Mouse (Mus musculus) midbrain, embryonic 16.5 days (tissue): ENCODE results near the gene Tmem108. TPM values are rescaled to one million over a fixed set of nuclear protein-coding genes. Genes with fewer than 3 reads are reported as not detected.

Experiments
- ATAC-seq: fragments of 200-750 bp; cut with Nextera tagmentation; 2 replicates; pipeline ENCODE4 v1.8.0; 2017; ENCODE audit warnings: moderate TSS enrichment
- H3K27ac ChIP-seq: fragments of 300-500 bp; sonication (generic); 2 replicates; pipeline ENCODE4 v1.5.1; 2014; ENCODE audit warnings: mild to moderate bottlenecking, low read length, mixed read lengths
- H3K27me3 ChIP-seq: fragments of 300-500 bp; sonication (generic); 2 replicates; pipeline ENCODE4 v1.6.1; 2014; ENCODE audit warnings: low read depth, low read length, mixed read lengths; ENCODE audit not compliant: control insufficient read depth, insufficient read depth
- H3K36me3 ChIP-seq: fragments of 300-500 bp; sonication (generic); 2 replicates; pipeline ENCODE4 v1.6.1; 2014; ENCODE audit warnings: mild to moderate bottlenecking, low read length, moderate library complexity, mixed read lengths; ENCODE audit not compliant: control insufficient read depth, insufficient read depth
- H3K4me1 ChIP-seq: fragments of 300-500 bp; sonication (generic); 2 replicates; pipeline ENCODE4 v1.6.1; 2014; ENCODE audit warnings: mild to moderate bottlenecking, low read length, mixed read lengths; ENCODE audit not compliant: control insufficient read depth, insufficient read depth
- H3K4me2 ChIP-seq: fragments of 300-500 bp; sonication (generic); 2 replicates; pipeline ENCODE4 v1.6.1; 2014; ENCODE audit warnings: mild to moderate bottlenecking, low read length, mixed read lengths
- H3K4me3 ChIP-seq: fragments of 300-500 bp; sonication (generic); 2 replicates; pipeline ENCODE4 v1.5.1; 2014; ENCODE audit warnings: low read depth, mild to moderate bottlenecking, low read length, moderate library complexity, mixed read lengths
- H3K9ac ChIP-seq: fragments of 300-500 bp; sonication (generic); 2 replicates; pipeline ENCODE4 v1.6.1; 2014; ENCODE audit warnings: low read depth, low read length, mixed read lengths
- H3K9me3 ChIP-seq: fragments of 300-500 bp; sonication (generic); replicated peaks from 2 replicates; pipeline ENCODE4 v1.6.1; 2014; ENCODE audit warnings: mild to moderate bottlenecking, low read length, mixed read lengths; ENCODE audit not compliant: control insufficient read depth, poor library complexity, severe bottlenecking
- WGBS: fragments of 180-500 bp; shearing (Covaris S2); extraction: QIAGEN DNeasy Blood & Tissue Kit; methylation state at CpG from one replicate; pipeline ENCODE4 v1.1.7; 2014; 5-methylcytosine and 5-hydroxymethylcytosine counted together
- polyA plus RNA-seq: library from polyadenylated mRNA; unstranded; fragments of >200 nt; fragmentation: Nextera tagmentation; extraction: Ambion mirVana; gene quantifications from 2 replicates; pipeline ENCODE4 v1.2.1, GENCODE M21; 2015

The Tmem108 gene
- polyA plus RNA-seq, 1 experiment from 2014 or later, result 28.9 TPM

GRCm38 (mm10) chr9:103573994-103574750, 187.5 kb downstream of the Tmem108 start:
- ATAC-seq, result no peak
- H3K27me3 ChIP-seq, result no peaks in the 10 kb centered on the region
- H3K4me2 ChIP-seq, result no peak overlapping the region
- H3K9ac ChIP-seq, result no peak overlapping the region
- 3% methylated on average over 5 of the region's 5 CpGs for WGBS
- H3K9me3 ChIP-seq, result no peaks in the 10 kb centered on the region
- no peak overlapping the region for H3K4me3 ChIP-seq
- peak overlapping the region; percentile 39; the same call in 1 of the 2 replicates for H3K27ac ChIP-seq
- no peaks in the 10 kb centered on the region for H3K36me3 ChIP-seq
- H3K4me1 ChIP-seq, result peaks cover 31% of the 10 kb centered on the region

GRCm38 (mm10) chr9:103570158-103570741, 191.4 kb downstream of the Tmem108 start:
- Histone ChIP-seq H3K36me3 (no peaks in the 10 kb centered on the region), H3K27me3 (no peaks in the 10 kb centered on the region), H3K9ac (no peak overlapping the region), H3K4me1 (peaks cover 29% of the 10 kb centered on the region), H3K4me3 (no peak overlapping the region), H3K9me3 (no peaks in the 10 kb centered on the region), H3K4me2 (peak overlapping the region; percentile 18; the same call in 1 of the 2 replicates), H3K27ac (peak overlapping the region; percentile 63)
- 30% methylated on average over 14 of the region's 14 CpGs for WGBS
- ATAC-seq, result peak; percentile 68; the same call in 1 of the 2 replicates

DNA sequence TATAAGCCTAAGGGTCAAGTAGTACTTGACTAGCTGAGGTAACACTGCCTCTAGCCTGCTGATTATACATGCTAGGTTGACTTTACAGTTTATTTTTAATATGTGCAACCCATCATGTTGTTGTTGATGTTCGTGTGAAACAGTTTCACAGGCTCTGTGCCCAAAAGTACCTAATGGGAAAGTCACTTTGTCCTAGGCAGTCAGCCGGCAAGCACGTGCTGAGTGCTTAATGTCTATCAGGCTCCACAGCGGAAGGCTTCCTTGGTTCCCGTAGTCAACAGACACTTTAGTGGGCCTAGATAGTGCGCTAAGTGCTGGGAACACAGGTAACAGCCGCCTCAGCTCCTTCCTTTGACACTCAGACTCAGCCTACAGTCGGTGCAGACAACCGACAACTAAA, 192.7 kb downstream of the Tmem108 start:
- H3K4me3 ChIP-seq, result no peak overlapping the region
- no peak overlapping the region for H3K9ac ChIP-seq
- H3K4me2 ChIP-seq, result no peak overlapping the region
- 90% methylated on average over 9 of the region's 9 CpGs for WGBS
- H3K4me1 ChIP-seq, result peaks cover 16% of the 10 kb centered on the region
- no peak for ATAC-seq
- no peaks in the 10 kb centered on the region for H3K36me3 ChIP-seq
- no peak overlapping the region for H3K27ac ChIP-seq
- H3K27me3 ChIP-seq, result no peaks in the 10 kb centered on the region
- H3K9me3 ChIP-seq, result no peaks in the 10 kb centered on the region

DNA sequence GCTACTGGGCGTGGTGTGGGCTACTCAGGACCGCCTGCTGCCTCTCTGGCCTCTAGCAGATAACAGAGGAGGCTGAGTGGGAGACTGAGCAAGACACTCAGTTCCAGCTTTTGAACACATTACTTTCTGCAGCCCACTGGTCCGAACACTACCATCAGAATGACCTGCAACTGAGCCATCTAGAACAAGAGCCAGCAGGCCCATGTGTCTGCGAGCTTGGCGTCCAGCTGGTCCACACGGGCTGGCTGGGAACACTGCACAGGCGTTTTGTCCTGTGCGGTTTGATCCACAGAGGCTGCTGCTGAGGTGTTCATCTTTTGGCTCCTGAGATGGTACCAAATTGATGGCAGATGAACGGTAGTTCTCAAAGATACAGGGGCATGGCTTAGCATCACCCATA, 196.5 kb downstream of the Tmem108 start:
- 92% methylated on average over 9 of the region's 9 CpGs for WGBS
- H3K27me3 ChIP-seq, result no peaks in the 10 kb centered on the region
- H3K9me3 ChIP-seq, result no peaks in the 10 kb centered on the region
- no peak for ATAC-seq
- no peaks in the 10 kb centered on the region for H3K36me3 ChIP-seq
- no peak overlapping the region for H3K27ac ChIP-seq
- H3K9ac ChIP-seq, result no peak overlapping the region
- peaks cover 14% of the 10 kb centered on the region for H3K4me1 ChIP-seq
- H3K4me3 ChIP-seq, result no peak overlapping the region
- H3K4me2 ChIP-seq, result no peak overlapping the region

- H3K9ac ChIP-seq, result no peak overlapping the region
- no peak overlapping the region for H3K4me3 ChIP-seq
- H3K9me3 ChIP-seq, result no peaks in the 10 kb centered on the region
- WGBS, result 19% methylated on average over 10 of the region's 10 CpGs
- H3K36me3 ChIP-seq, result no peaks in the 10 kb centered on the region
- H3K27ac ChIP-seq, result no peak overlapping the region
- H3K4me1 ChIP-seq, result peaks cover 16% of the 10 kb centered on the region
- no peak overlapping the region for H3K4me2 ChIP-seq
- no peaks in the 10 kb centered on the region for H3K27me3 ChIP-seq
- peak; percentile 33; the same call in 1 of the 2 replicates for ATAC-seq
These were observed 197.6 kb downstream of the Tmem108 start for GRCm38 (mm10) chr9:103563864-103564610.

DNA sequence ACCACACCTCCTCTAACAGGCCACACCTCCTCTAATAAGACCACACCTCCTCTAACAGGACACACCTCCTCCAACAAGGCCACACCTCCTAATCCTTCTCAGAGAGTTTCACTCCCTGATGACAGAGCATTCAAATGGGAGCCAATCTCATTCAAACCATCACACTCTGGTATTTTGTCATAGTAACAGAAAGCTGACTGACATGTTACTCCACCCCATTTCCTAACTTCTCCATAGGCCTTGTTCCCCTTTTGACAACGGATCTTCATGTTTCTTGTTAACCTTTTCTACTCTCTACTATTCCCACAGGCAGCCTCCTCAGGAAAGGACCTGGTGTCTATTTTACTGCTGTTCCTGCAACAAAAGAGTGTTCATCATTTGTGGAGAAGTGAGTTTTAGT, 199.6 kb downstream of the Tmem108 start:
- 91% methylated on average over 1 of the region's 1 CpGs for WGBS

GRCm38 (mm10) chr9:103558741-103559140, 202.9 kb downstream of the Tmem108 start:
- H3K4me1 ChIP-seq, result peaks cover 28% of the 10 kb centered on the region
- H3K9me3 ChIP-seq, result no peaks in the 10 kb centered on the region
- ATAC-seq, result peak; percentile 79
- no peaks in the 10 kb centered on the region for H3K36me3 ChIP-seq
- H3K27me3 ChIP-seq, result peaks cover 6% of the 10 kb centered on the region; the same call in 1 of the 2 replicates
- H3K27ac ChIP-seq, result peak overlapping the region; percentile 43
- WGBS, result 42% methylated on average over 6 of the region's 6 CpGs
- H3K4me3 ChIP-seq, result no peak overlapping the region
- H3K4me2 ChIP-seq, result peak overlapping the region; percentile 4; the same call in 1 of the 2 replicates
- H3K9ac ChIP-seq, result no peak overlapping the region; the same call in 1 of the 2 replicates

More for the DNA sequence above, 199.6 kb downstream of the Tmem108 start:
- Histone ChIP-seq H3K9ac (no peak overlapping the region), H3K4me1 (peaks cover 28% of the 10 kb centered on the region), H3K36me3 (no peaks in the 10 kb centered on the region), H3K27ac (no peak overlapping the region), H3K4me3 (no peak overlapping the region), H3K4me2 (no peak overlapping the region), H3K9me3 (no peaks in the 10 kb centered on the region), H3K27me3 (no peaks in the 10 kb centered on the region)
- ATAC-seq, result no peak

DNA sequence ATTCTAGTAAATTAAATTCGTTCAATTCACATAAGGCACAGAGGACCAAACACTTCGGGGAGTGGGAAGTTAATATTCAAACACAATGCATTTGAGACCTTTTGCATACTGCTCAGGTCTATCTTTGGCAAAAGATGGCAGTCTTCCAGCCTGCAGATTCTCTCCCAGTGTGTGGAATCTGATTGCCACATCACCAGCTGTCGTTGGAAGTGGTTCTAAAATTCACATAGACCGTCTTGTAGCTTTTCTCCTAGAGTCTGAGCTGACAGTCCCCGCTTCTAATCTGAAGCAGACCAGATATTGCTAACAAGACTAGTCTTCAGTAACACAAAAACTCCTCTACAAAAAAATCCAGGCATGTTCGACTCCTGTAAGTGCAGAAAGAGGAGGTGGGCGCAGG, 203.4 kb downstream of the Tmem108 start:
- H3K4me3 ChIP-seq, result no peak overlapping the region
- WGBS, result 68% methylated on average over 7 of the region's 7 CpGs
- no peaks in the 10 kb centered on the region for H3K36me3 ChIP-seq
- H3K27me3 ChIP-seq, result peaks cover 6% of the 10 kb centered on the region; the same call in 1 of the 2 replicates
- peak overlapping the region; percentile 43 for H3K27ac ChIP-seq
- H3K4me2 ChIP-seq, result peak overlapping the region; percentile 4; the same call in 1 of the 2 replicates
- no peak for ATAC-seq
- H3K9me3 ChIP-seq, result no peaks in the 10 kb centered on the region
- peaks cover 28% of the 10 kb centered on the region for H3K4me1 ChIP-seq
- H3K9ac ChIP-seq, result no peak overlapping the region
